Mouse (Mus musculus) stomach, embryonic 16.5 days (tissue): ENCODE results near the gene Sulf2. TPM values are rescaled to one million over a fixed set of nuclear protein-coding genes. Genes with fewer than 3 reads are reported as not detected.

ENCODE experiments used
- ATAC-seq: fragments of 200-750 bp; cut with Nextera tagmentation; 2 replicates; pipeline ENCODE4 v1.8.0; 2017; ENCODE audit warnings: moderate number of reproducible peaks, moderate TSS enrichment; ENCODE audit not compliant: insufficient read depth, low FRiP score
- H3K27ac ChIP-seq: fragments of 300-500 bp; sonication (generic); 2 replicates; pipeline ENCODE4 v1.5.1; 2014; ENCODE audit warnings: low read length
- H3K27me3 ChIP-seq: fragments of 300-500 bp; sonication (generic); 2 replicates; pipeline ENCODE4 v1.6.1; 2014; ENCODE audit warnings: low read length, control low read depth, mixed read lengths; ENCODE audit not compliant: control insufficient read depth, insufficient read depth
- H3K36me3 ChIP-seq: fragments of 300-500 bp; sonication (generic); 2 replicates; pipeline ENCODE4 v1.6.1; 2014; ENCODE audit warnings: low read length; ENCODE audit not compliant: control insufficient read depth, insufficient read depth
- H3K4me1 ChIP-seq: fragments of 300-500 bp; sonication (generic); 2 replicates; pipeline ENCODE4 v1.6.1; 2014; ENCODE audit warnings: low read length, control low read depth, mixed read lengths; ENCODE audit not compliant: control insufficient read depth, insufficient read depth
- H3K4me2 ChIP-seq: fragments of 300-500 bp; sonication (generic); 2 replicates; pipeline ENCODE4 v1.6.1; 2014; ENCODE audit warnings: low read depth, low read length, mixed read lengths
- H3K4me3 ChIP-seq: fragments of 300-500 bp; sonication (generic); replicated peaks from 2 replicates; pipeline ENCODE4 v1.5.1; 2014; ENCODE audit warnings: mild to moderate bottlenecking, low read length
- H3K9ac ChIP-seq: fragments of 300-500 bp; sonication (generic); 2 replicates; pipeline ENCODE4 v1.6.1; 2014; ENCODE audit warnings: low read length
- H3K9me3 ChIP-seq: fragments of 300-500 bp; sonication (generic); replicated peaks from 2 replicates; pipeline ENCODE4 v1.6.1; 2016; ENCODE audit warnings: low read length, control low read depth; ENCODE audit not compliant: control insufficient read depth
- WGBS: fragments of 180-500 bp; shearing (Covaris S2); extraction: QIAGEN DNeasy Blood & Tissue Kit; methylation state at CpG from one replicate; pipeline ENCODE4 v1.1.7; 2014; 5-methylcytosine and 5-hydroxymethylcytosine counted together
- polyA plus RNA-seq: library from polyadenylated mRNA; unstranded; fragments of >200 nt; fragmentation: Nextera tagmentation; extraction: Ambion mirVana; gene quantifications from 2 replicates; pipeline ENCODE4 v1.2.1, GENCODE M21; 2015

Sulf2 gene
- polyA plus RNA-seq, 1 experiment from 2014 or later: 124 TPM

- no peak for ATAC-seq
- Histone ChIP-seq H3K27ac (no peak overlapping the region), H3K9me3 (no peaks in the 10 kb centered on the region), H3K4me1 (no peaks in the 10 kb centered on the region), H3K9ac (no peak overlapping the region), H3K36me3 (peaks cover 14% of the 10 kb centered on the region; the same call in 1 of the 2 replicates), H3K4me3 (no peak overlapping the region), H3K4me2 (no peak overlapping the region), H3K27me3 (no peaks in the 10 kb centered on the region)
- 74% methylated on average over 7 of the region's 7 CpGs for WGBS
These were observed 95.6 kb downstream of the Sulf2 start for GRCm38 (mm10) chr2:166059684-166060423.

- Histone ChIP-seq H3K27ac (no peak overlapping the region), H3K9me3 (no peaks in the 10 kb centered on the region), H3K4me3 (no peak overlapping the region), H3K4me1 (no peaks in the 10 kb centered on the region), H3K36me3 (peaks cover 15% of the 10 kb centered on the region; the same call in 1 of the 2 replicates), H3K27me3 (no peaks in the 10 kb centered on the region), H3K4me2 (no peak overlapping the region), H3K9ac (no peak overlapping the region)
- WGBS: 92% methylated on average over 14 of the region's 14 CpGs
- no peak for ATAC-seq
These were observed 101.4 kb downstream of the Sulf2 start for GRCm38 (mm10) chr2:166054002-166054539.

GRCm38 (mm10) chr2:166051966-166052365 is 103.5 kb downstream of the Sulf2 start:
- Histone ChIP-seq H3K4me1 (no peaks in the 10 kb centered on the region), H3K4me2 (no peak overlapping the region), H3K36me3 (peaks cover 13% of the 10 kb centered on the region; the same call in 1 of the 2 replicates), H3K27ac (no peak overlapping the region), H3K9me3 (no peaks in the 10 kb centered on the region), H3K9ac (no peak overlapping the region), H3K27me3 (no peaks in the 10 kb centered on the region), H3K4me3 (no peak overlapping the region)
- ATAC-seq: no peak
- 89% methylated on average over 7 of the region's 7 CpGs for WGBS

GRCm38 (mm10) chr2:166051421-166051820 is 104.0 kb downstream of the Sulf2 start:
- Histone ChIP-seq H3K9ac (no peak overlapping the region), H3K27ac (no peak overlapping the region), H3K36me3 (peaks cover 13% of the 10 kb centered on the region; the same call in 1 of the 2 replicates), H3K4me2 (no peak overlapping the region), H3K4me1 (no peaks in the 10 kb centered on the region), H3K27me3 (no peaks in the 10 kb centered on the region), H3K4me3 (no peak overlapping the region), H3K9me3 (no peaks in the 10 kb centered on the region)
- ATAC-seq: no peak
- 88% methylated on average over 17 of the region's 17 CpGs for WGBS

GRCm38 (mm10) chr2:166048852-166049251 is 106.6 kb downstream of the Sulf2 start:
- Histone ChIP-seq H3K27ac (no peak overlapping the region), H3K4me3 (no peak overlapping the region), H3K9ac (no peak overlapping the region), H3K4me1 (peaks cover 19% of the 10 kb centered on the region), H3K36me3 (no peaks in the 10 kb centered on the region), H3K27me3 (no peaks in the 10 kb centered on the region), H3K4me2 (no peak overlapping the region), H3K9me3 (no peaks in the 10 kb centered on the region)
- no peak for ATAC-seq
- 70% methylated on average over 7 of the region's 7 CpGs for whole genome bisulfite sequencing

- peaks cover 19% of the 10 kb centered on the region for H3K4me1 ChIP-seq
- H3K4me2 ChIP-seq: no peak overlapping the region
- H3K36me3 ChIP-seq: no peaks in the 10 kb centered on the region
- no peak overlapping the region for H3K27ac ChIP-seq
- WGBS: 93% methylated on average over 4 of the region's 4 CpGs
- H3K9ac ChIP-seq: no peak overlapping the region
- H3K4me3 ChIP-seq: no peak overlapping the region
- H3K9me3 ChIP-seq: no peaks in the 10 kb centered on the region
- ATAC-seq: no peak
- no peaks in the 10 kb centered on the region for H3K27me3 ChIP-seq
These were observed 107.5 kb downstream of the Sulf2 start for GRCm38 (mm10) chr2:166047931-166048330.

GRCm38 (mm10) chr2:166045549-166046501 is 109.6 kb downstream of the Sulf2 start:
- no peak overlapping the region for H3K4me3 ChIP-seq
- H3K9ac ChIP-seq: no peak overlapping the region; the same call in 1 of the 2 replicates
- peaks cover 26% of the 10 kb centered on the region for H3K4me1 ChIP-seq
- H3K4me2 ChIP-seq: no peak overlapping the region
- 49% methylated on average over 10 of the region's 10 CpGs for WGBS
- no peaks in the 10 kb centered on the region for H3K9me3 ChIP-seq
- peak overlapping the region; percentile 48 for H3K27ac ChIP-seq
- no peaks in the 10 kb centered on the region for H3K27me3 ChIP-seq
- no peak for ATAC-seq
- H3K36me3 ChIP-seq: no peaks in the 10 kb centered on the region

GRCm38 (mm10) chr2:166045006-166045405 is 110.5 kb downstream of the Sulf2 start:
- no peaks in the 10 kb centered on the region for H3K36me3 ChIP-seq
- 32% methylated on average over 2 of the region's 2 CpGs for WGBS
- no peak overlapping the region for H3K9ac ChIP-seq
- H3K4me2 ChIP-seq: no peak overlapping the region
- no peak overlapping the region for H3K4me3 ChIP-seq
- peak overlapping the region; percentile 48 for H3K27ac ChIP-seq
- no peaks in the 10 kb centered on the region for H3K9me3 ChIP-seq
- H3K27me3 ChIP-seq: no peaks in the 10 kb centered on the region
- ATAC-seq: no peak; the same call in 1 of the 2 replicates
- peaks cover 28% of the 10 kb centered on the region for H3K4me1 ChIP-seq

GRCm38 (mm10) chr2:166042542-166042941 is 112.9 kb downstream of the Sulf2 start:
- Histone ChIP-seq H3K4me2 (no peak overlapping the region), H3K27ac (no peak overlapping the region), H3K27me3 (no peaks in the 10 kb centered on the region), H3K36me3 (no peaks in the 10 kb centered on the region), H3K4me1 (peaks cover 28% of the 10 kb centered on the region), H3K4me3 (no peak overlapping the region), H3K9ac (no peak overlapping the region), H3K9me3 (no peaks in the 10 kb centered on the region)
- ATAC-seq: no peak
- WGBS: 52% methylated on average over 1 of the region's 1 CpGs
